Comparison of ENCODE assay signal across 8 mouse cellular contexts in the genomic region with DNA sequence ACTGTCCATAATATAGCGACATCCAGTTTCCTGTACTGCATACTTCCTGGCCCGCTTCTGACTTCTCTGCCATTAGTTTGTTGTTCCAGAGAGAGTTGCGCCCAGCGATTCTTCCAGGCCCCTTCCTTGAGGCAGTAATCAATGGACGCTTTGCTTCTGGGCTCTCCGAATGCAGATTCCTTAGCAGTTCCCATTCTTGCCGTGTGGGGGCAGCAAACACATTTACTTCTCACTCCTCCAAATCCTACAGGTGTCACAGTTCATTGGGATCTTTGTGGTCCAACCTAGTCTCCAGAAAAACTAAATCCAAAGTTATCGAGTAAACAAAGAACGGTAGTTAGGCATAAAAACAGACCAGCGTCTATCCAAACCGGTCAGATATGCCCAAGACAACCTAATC. TPM values are rescaled to one million over a fixed set of nuclear protein-coding genes. Genes with fewer than 3 reads are reported as not detected.
DNase-seq lines count a peak whose midpoint lies in the region; ATAC-seq and TF ChIP-seq lines count a peak whose summit lies in the region.
"Had no signal": no experiment of that assay in that cellular context is flagged by ENCODE, and none has a peak within 500 bp of the region (broad histone marks: within the 10 kb centered on the region; RNA-seq: fewer than 3 reads in every experiment).

No protein-coding gene starts in this region.

- ATAC-seq in kidney, embryonic 14.5 days (ENCODE audit: low FRiP score, low TSS enrichment), result no peak
- ATAC-seq in G1E (ENCODE audit: extremely low read depth, insufficient number of reproducible peaks, low FRiP score, poor library complexity, severe bottlenecking), result no peak
- ATAC-seq in hindbrain, postnatal 0 days, result no peak
- no peak for ATAC-seq in limb, embryonic 14.5 days (ENCODE audit: low FRiP score, low read depth)

- no peak overlapping the region for H3K27ac ChIP-seq in kidney, embryonic 14.5 days (ENCODE audit: low read depth, low read length)
- no peak overlapping the region for H3K27ac ChIP-seq in hindbrain, postnatal 0 days
- H3K27ac ChIP-seq in limb, embryonic 14.5 days (replicated peaks; ENCODE audit: low read depth, low read length), result no peak overlapping the region

- H3K4me2 ChIP-seq in kidney, embryonic 14.5 days (replicated peaks; ENCODE audit: low read depth, low read length), result no peak overlapping the region
- H3K4me2 ChIP-seq in hindbrain, postnatal 0 days (ENCODE audit: low read depth, low read length), result no peak overlapping the region
- no peak overlapping the region for H3K4me2 ChIP-seq in limb, embryonic 14.5 days (replicated peaks; ENCODE audit: low read depth, low read length, severe bottlenecking)

- peak; percentile 28 for DNase-seq in kidney, adult 11 months
- DNase-seq in G1E (ENCODE audit: low spot score), result no peak
- DNase-seq in adrenal gland, postnatal 36 days, result peak; percentile 45 to 58
- DNase-seq in hindbrain, postnatal 0 days (ENCODE audit: low spot score), result peak; percentile 65
- peak; percentile 52 for DNase-seq in limb, embryonic 14.5 days (ENCODE audit: low spot score)
- DNase-seq in spleen, postnatal 10 days (ENCODE audit: low spot score in 2 of 2), result peak; percentile 24 to 48

- no peak overlapping the region for H3K9ac ChIP-seq in kidney, embryonic 14.5 days (ENCODE audit: low read depth, low read length)
- no peak overlapping the region for H3K9ac ChIP-seq in hindbrain, postnatal 0 days (replicated peaks; ENCODE audit: low read length)
- H3K9ac ChIP-seq in limb, embryonic 14.5 days (ENCODE audit: low read depth, low read length, severe bottlenecking), result no peak overlapping the region

- 70% methylated on average over 11 of the region's 11 CpGs for WGBS in kidney, embryonic 14.5 days
- 66% methylated on average over 11 of the region's 11 CpGs for WGBS in hindbrain, postnatal 0 days
- 61% methylated on average over 11 of the region's 11 CpGs for WGBS in limb, embryonic 14.5 days

- no peaks in the 10 kb centered on the region for H3K9me3 ChIP-seq in kidney, embryonic 14.5 days (ENCODE audit: control insufficient read depth, low read length)
- no peaks in the 10 kb centered on the region for H3K9me3 ChIP-seq in G1E (replicated peaks)
- H3K9me3 ChIP-seq in hindbrain, postnatal 0 days (ENCODE audit: low read length), result no peaks in the 10 kb centered on the region
- H3K9me3 ChIP-seq in limb, embryonic 14.5 days (ENCODE audit: control insufficient read depth, low read length), result no peaks in the 10 kb centered on the region

- H3K4me3 ChIP-seq in kidney, embryonic 14.5 days (ENCODE audit: low read length), result no peak overlapping the region
- no peak overlapping the region for H3K4me3 ChIP-seq in G1E (ENCODE audit: low read depth, low read length)
- no peak overlapping the region for H3K4me3 ChIP-seq in hindbrain, postnatal 0 days (ENCODE audit: low read length)
- no peak overlapping the region for H3K4me3 ChIP-seq in limb, embryonic 14.5 days (replicated peaks; ENCODE audit: low read length)
- H3K4me3 ChIP-seq: erythroblast, embryonic 14.5 days had no signal

- no peaks in the 10 kb centered on the region for H3K27me3 ChIP-seq in kidney, embryonic 14.5 days (ENCODE audit: control insufficient read depth, insufficient read depth, low read length)
- peaks cover 3% of the 10 kb centered on the region for H3K27me3 ChIP-seq in G1E (ENCODE audit: insufficient read depth, low read length)
- no peaks in the 10 kb centered on the region for H3K27me3 ChIP-seq in hindbrain, postnatal 0 days (ENCODE audit: insufficient read depth, low read length)
- H3K27me3 ChIP-seq in limb, embryonic 14.5 days (ENCODE audit: control insufficient read depth, insufficient read depth, low read length), result no peaks in the 10 kb centered on the region

- 0 out of 2 replicates have a peak, but pooled peaks have one; percentile 18 for TF ChIP-seq CTCF in G1E (IDR thresholded peaks at IDR 0.05; ENCODE audit: low read depth, low read length)
- peak; percentile 77 for TF ChIP-seq CTCF in hindbrain, postnatal 0 days (IDR thresholded peaks at IDR 0.05; ENCODE audit: low read depth)

- no peaks in the 10 kb centered on the region for H3K36me3 ChIP-seq in kidney, embryonic 14.5 days (ENCODE audit: control insufficient read depth, insufficient read depth, low read length)
- no peaks in the 10 kb centered on the region for H3K36me3 ChIP-seq in G1E (replicated peaks)
- H3K36me3 ChIP-seq in hindbrain, postnatal 0 days (ENCODE audit: insufficient read depth, low read length), result no peaks in the 10 kb centered on the region
- H3K36me3 ChIP-seq in limb, embryonic 14.5 days (ENCODE audit: control insufficient read depth, insufficient read depth, low read length), result no peaks in the 10 kb centered on the region

- 0 out of 2 replicates have a peak, but pooled peaks cover 12% of the 10 kb centered on the region for H3K4me1 ChIP-seq in kidney, embryonic 14.5 days (ENCODE audit: control insufficient read depth, insufficient read depth, low read length)
- peaks cover 15% of the 10 kb centered on the region for H3K4me1 ChIP-seq in G1E (ENCODE audit: insufficient read depth, low read depth, low read length)
- peaks cover 10% of the 10 kb centered on the region for H3K4me1 ChIP-seq in hindbrain, postnatal 0 days (ENCODE audit: insufficient read depth, low read length)
- peaks cover 26% of the 10 kb centered on the region for H3K4me1 ChIP-seq in limb, embryonic 14.5 days (ENCODE audit: control insufficient read depth, insufficient read depth, low read length)

- no peak for TF ChIP-seq POLR2A in limb, embryonic 14.5 days (IDR thresholded peaks at IDR 0.05; ENCODE audit: borderline replicate concordance, extremely low read depth, insufficient read depth, insufficient read length)

RNA-seq across cellular contexts. Expression of a gene that starts 46.2 kb away (rescaled TPM):
- polyA plus RNA-seq in kidney, embryonic 14.5 days (2014; fragmentation: Nextera tagmentation; extraction: Ambion mirVana), result 1.3 and 1.5 TPM in 2 replicates
- not detected in 2 replicates for total RNA-seq in G1E (2014; fragmentation: Nextera tagmentation)
- 0.11 TPM in 1 of 2 replicates, not detected in the other for total RNA-seq in G1E (2017)
- not detected in 2 replicates for polyA plus RNA-seq in G1E (2012)
- total RNA-seq in adrenal gland, postnatal 36 days (2021), result not detected
- total RNA-seq in hindbrain, postnatal 0 days (2014; rRNA removed), result not detected in 2 replicates
- 0.03 TPM in 1 of 2 replicates, not detected in the other for polyA plus RNA-seq in hindbrain, postnatal 0 days (2015; fragmentation: Nextera tagmentation; extraction: Ambion mirVana)
- polyA plus RNA-seq in limb, embryonic 14.5 days (2012; rRNA removed), result 0.01 and 0.03 TPM in 2 replicates
- polyA plus RNA-seq in limb, embryonic 14.5 days (2014; fragmentation: Nextera tagmentation; extraction: Ambion mirVana), result 0.04 and 0.06 TPM in 2 replicates
- polyA plus RNA-seq: erythroblast, embryonic 14.5 days had no signal

RNA-seq across cellular contexts. Expression of a gene that starts 58.3 kb away (rescaled TPM):
- 10.9 and 13.0 TPM in 2 replicates for polyA plus RNA-seq in kidney, embryonic 14.5 days (2014; fragmentation: Nextera tagmentation; extraction: Ambion mirVana)
- total RNA-seq in G1E (2014; fragmentation: Nextera tagmentation) (not detected in 2 replicates), G1E (2017) (0.06 TPM in 1 of 2 replicates, not detected in the other)
- not detected in 2 replicates for polyA plus RNA-seq in G1E (2012)
- total RNA-seq in adrenal gland, postnatal 36 days (2021), result 1 to 10 TPM; 2.8 to 3.1 TPM
- total RNA-seq in hindbrain, postnatal 0 days (2014; rRNA removed), result 9.9 and 14.4 TPM in 2 replicates
- polyA plus RNA-seq in hindbrain, postnatal 0 days (2015; fragmentation: Nextera tagmentation; extraction: Ambion mirVana), result 16.3 and 17.7 TPM in 2 replicates
- 3.2 TPM in 2 replicates for polyA plus RNA-seq in limb, embryonic 14.5 days (2012; rRNA removed)
- 6.2 and 6.7 TPM in 2 replicates for polyA plus RNA-seq in limb, embryonic 14.5 days (2014; fragmentation: Nextera tagmentation; extraction: Ambion mirVana)
- polyA plus RNA-seq: erythroblast, embryonic 14.5 days had no signal
